Mouse (Mus musculus) C2C12 (cell line): Measurements from ENCODE around the gene 1600014C23Rik. TPM values are rescaled to one million over a fixed set of nuclear protein-coding genes. Genes with fewer than 3 reads are reported as not detected.

Experiments
- H3K27me3 ChIP-seq: one replicate; pipeline ENCODE4 v1.6.1; 2011; ENCODE audit not compliant: control insufficient read depth, insufficient read depth, insufficient read length
- H3K36me3 ChIP-seq: one replicate; pipeline ENCODE4 v1.6.1; 2011; ENCODE audit not compliant: control insufficient read depth, insufficient read depth
- H3K4me3 ChIP-seq: one replicate; pipeline ENCODE4 v1.5.1; 2011; ENCODE audit warnings: mild to moderate bottlenecking, control low read depth; ENCODE audit not compliant: poor library complexity, insufficient read depth, severe bottlenecking
- H3K79me2 ChIP-seq: one replicate; pipeline ENCODE4 v1.6.1; 2011; ENCODE audit not compliant: control insufficient read depth, insufficient read depth
- H3K79me3 ChIP-seq: one replicate; pipeline ENCODE4 v1.6.1; 2011; ENCODE audit warnings: low read depth, control low read depth
- H3ac ChIP-seq: one replicate; pipeline ENCODE3; 2011; ENCODE audit warnings: low read depth; ENCODE audit not compliant: control insufficient read depth, insufficient read length
- CEBPB ChIP-seq: IDR thresholded peaks from one replicate; pipeline ENCODE4 v1.6.1; 2011; ENCODE audit warnings: low read depth, mild to moderate bottlenecking, control low read depth, moderate library complexity
- CTCF ChIP-seq: IDR thresholded peaks from one replicate; pipeline ENCODE4 v1.5.1; 2011; ENCODE audit not compliant: control insufficient read depth, insufficient read depth, insufficient read length
- FOSL1 ChIP-seq: IDR thresholded peaks from one replicate; pipeline ENCODE4 v1.8.0; 2011; ENCODE audit warnings: mild to moderate bottlenecking, low read length; ENCODE audit not compliant: poor library complexity, insufficient read depth, severe bottlenecking
- MAX ChIP-seq: IDR thresholded peaks from one replicate; pipeline ENCODE4 v1.6.1; 2011; ENCODE audit warnings: mild to moderate bottlenecking, control low read depth
- MYOD1 ChIP-seq: IDR thresholded peaks from one replicate; pipeline ENCODE4 v1.6.1; 2011; ENCODE audit warnings: low read depth; ENCODE audit not compliant: control insufficient read depth, insufficient read length
- MYOG ChIP-seq: IDR thresholded peaks from one replicate; pipeline ENCODE4 v1.6.1; 2011; ENCODE audit not compliant: control insufficient read depth, insufficient read length; ENCODE audit errors: extremely low read depth
- USF1 ChIP-seq: IDR thresholded peaks from one replicate; pipeline ENCODE4 v1.6.1; 2011; ENCODE audit warnings: low read depth, mild to moderate bottlenecking, control low read depth, moderate library complexity
- polyA plus RNA-seq: library from polyadenylated mRNA; unstranded; fragments of >200 nt; fragmentation: generic; extraction: Trizol; gene quantifications from one replicate; pipeline ENCODE4 v1.2.1, GENCODE M21; 2012; ENCODE audit warnings: missing spikeins

1600014C23Rik gene
- polyA plus RNA-seq, 1 experiment: not detected

GRCm38 (mm10) chr17:45709829-45710228 is 23.8 kb downstream of the 1600014C23Rik start:
- TF ChIP-seq CTCF (no peak), FOSL1 (no peak), MYOD1 (no peak), MYOG (no peak), CEBPB (no peak), USF1 (no peak), MAX (no peak)
- Histone ChIP-seq H3K36me3 (no peaks in the 10 kb centered on the region), H3K27me3 (no peaks in the 10 kb centered on the region)

GRCm38 (mm10) chr17:45708179-45708578 is 25.5 kb downstream of the 1600014C23Rik start:
- Histone ChIP-seq H3K27me3 (no peaks in the 10 kb centered on the region), H3K79me3 (no peaks in the 10 kb centered on the region), H3K79me2 (no peaks in the 10 kb centered on the region), H3K36me3 (no peaks in the 10 kb centered on the region), H3K4me3 (no peak overlapping the region), H3ac (no peak overlapping the region)
- no peak for TF ChIP-seq MYOD1

More at GRCm38 (mm10) chr17:45709829-45710228, 23.8 kb downstream of the 1600014C23Rik start:
- Histone ChIP-seq H3ac (no peak overlapping the region), H3K79me2 (no peaks in the 10 kb centered on the region), H3K79me3 (no peaks in the 10 kb centered on the region), H3K4me3 (no peak overlapping the region)

GRCm38 (mm10) chr17:45707376-45707775 is 26.3 kb downstream of the 1600014C23Rik start:
- Histone ChIP-seq H3K79me3 (no peaks in the 10 kb centered on the region), H3K4me3 (no peak overlapping the region), H3K27me3 (no peaks in the 10 kb centered on the region), H3K79me2 (no peaks in the 10 kb centered on the region), H3ac (no peak overlapping the region), H3K36me3 (no peaks in the 10 kb centered on the region)
- TF ChIP-seq MYOG: no peak
- no peak for TF ChIP-seq FOSL1
- TF ChIP-seq USF1: no peak
- TF ChIP-seq MYOD1: no peak
- TF ChIP-seq CTCF: no peak
- TF ChIP-seq MAX: no peak
- no peak for TF ChIP-seq CEBPB

- Histone ChIP-seq H3K36me3 (no peaks in the 10 kb centered on the region), H3K79me2 (no peaks in the 10 kb centered on the region), H3K4me3 (no peak overlapping the region), H3K79me3 (no peaks in the 10 kb centered on the region), H3K27me3 (no peaks in the 10 kb centered on the region), H3ac (no peak overlapping the region)
- TF ChIP-seq FOSL1: no peak
- TF ChIP-seq MYOG: no peak
- no peak for TF ChIP-seq MYOD1
- TF ChIP-seq USF1: no peak
- no peak for TF ChIP-seq CTCF
- TF ChIP-seq MAX: no peak
- TF ChIP-seq CEBPB: no peak
These were observed 26.8 kb downstream of the 1600014C23Rik start for GRCm38 (mm10) chr17:45706796-45707195.

- no peaks in the 10 kb centered on the region for H3K79me2 ChIP-seq
- TF ChIP-seq CEBPB (no peak), MAX (no peak), MYOD1 (no peak), USF1 (no peak), FOSL1 (no peak), MYOG (no peak), CTCF (no peak)
- peaks cover 14% of the 10 kb centered on the region for H3K36me3 ChIP-seq
- no peaks in the 10 kb centered on the region for H3K27me3 ChIP-seq
- no peak overlapping the region for H3ac ChIP-seq
- no peak overlapping the region for H3K4me3 ChIP-seq
- H3K79me3 ChIP-seq: no peaks in the 10 kb centered on the region
These were observed 30.5 kb downstream of the 1600014C23Rik start for GRCm38 (mm10) chr17:45703187-45703586.

GRCm38 (mm10) chr17:45702254-45702653 is 31.4 kb downstream of the 1600014C23Rik start:
- Histone ChIP-seq H3K36me3 (peaks cover 20% of the 10 kb centered on the region), H3K27me3 (no peaks in the 10 kb centered on the region), H3ac (no peak overlapping the region), H3K79me2 (peaks cover 4% of the 10 kb centered on the region), H3K4me3 (no peak overlapping the region), H3K79me3 (peaks cover under 1% of the 10 kb centered on the region)
- no peak for TF ChIP-seq MYOG
- no peak for TF ChIP-seq CEBPB
- TF ChIP-seq FOSL1: no peak
